Mouse (Mus musculus) liver, adult 2 months (tissue): Measurements from ENCODE around the gene Ptprb. TPM values are rescaled to one million over a fixed set of nuclear protein-coding genes. Genes with fewer than 3 reads are reported as not detected.
A peak's percentile ranks its signal among the peaks of the same experiment; 100 is the strongest.

Experiments
- DNase-seq: peaks from one replicate; pipeline ENCODE4 v3.0.0-alpha.2; 2011; ENCODE audit warnings: low read depth, low spot score; ENCODE audit errors: extremely low read depth
- H3K27ac ChIP-seq: fragments of 200-500 bp; replicated peaks from 2 replicates; pipeline ENCODE4 v1.5.1; 2012; ENCODE audit warnings: low read depth, mild to moderate bottlenecking, control low read depth, inconsistent platforms, low read length; ENCODE audit not compliant: insufficient read depth
- H3K27me3 ChIP-seq: fragments of 200-500 bp; 2 replicates; pipeline ENCODE4 v1.6.1; 2012; ENCODE audit warnings: mild to moderate bottlenecking, moderate library complexity, low read length, inconsistent platforms; ENCODE audit not compliant: control insufficient read depth, insufficient read depth
- H3K36me3 ChIP-seq: fragments of 200-500 bp; 2 replicates; pipeline ENCODE4 v1.6.1; 2012; ENCODE audit warnings: low read length, inconsistent platforms; ENCODE audit not compliant: control insufficient read depth, insufficient read depth
- H3K4me1 ChIP-seq: fragments of 200-500 bp; 2 replicates; pipeline ENCODE4 v1.6.1; 2011; ENCODE audit warnings: low read length; ENCODE audit not compliant: control insufficient read depth, insufficient read depth
- H3K4me3 ChIP-seq: fragments of 200-500 bp; 2 replicates; pipeline ENCODE4 v1.5.1; 2011; ENCODE audit warnings: low read depth, mild to moderate bottlenecking, control low read depth, low read length, moderate library complexity; ENCODE audit not compliant: insufficient read depth
- H3K79me2 ChIP-seq: fragments of 200-500 bp; 2 replicates; pipeline ENCODE4 v1.6.1; 2012; ENCODE audit warnings: inconsistent platforms, mild to moderate bottlenecking, low read length, moderate library complexity; ENCODE audit not compliant: control insufficient read depth, insufficient read depth
- H3K9ac ChIP-seq: fragments of 200-500 bp; 2 replicates; pipeline ENCODE4 v1.6.1; 2012; ENCODE audit warnings: low read depth, mild to moderate bottlenecking, control low read depth, inconsistent platforms, low read length
- CTCF ChIP-seq: fragments of 200-500 bp; IDR thresholded peaks from 2 replicates; pipeline ENCODE4 v1.5.1; 2011; ENCODE audit warnings: low read depth, low read length, control low read depth
- POLR2A ChIP-seq: fragments of 200-500 bp; IDR thresholded peaks from 2 replicates; pipeline ENCODE4 v1.6.1; 2011; ENCODE audit warnings: low read length, control low read depth; ENCODE audit not compliant: insufficient read depth; ENCODE audit errors: extremely low read depth
- WGBS: fragments of 180-500 bp; shearing (Covaris S2); methylation state at CpG from one replicate; pipeline ENCODE4 v1.1.7; 2018; 5-methylcytosine and 5-hydroxymethylcytosine counted together
- polyA plus RNA-seq: library from polyadenylated mRNA; depleted of rRNA; stranded (reverse); fragments of >200 nt; gene quantifications from 2 replicates; pipeline ENCODE4 v1.2.3, GENCODE M21; 2012; rRNA removed
- total RNA-seq: library from RNA; depleted of rRNA; stranded (reverse); fragments of >200 nt; gene quantifications from 2 replicates; pipeline ENCODE4 v1.2.3, GENCODE M21; 2014; rRNA removed

The Ptprb gene
- total RNA-seq (39.8 and 44.2 TPM in 2 replicates), polyA plus RNA-seq (5.1 and 5.9 TPM in 2 replicates)

GRCm38 (mm10) chr10:116275280-116275679 is at the start of gene Ptprb:
Gene Ptprb (plus strand): TSS chr10:116275523.
- peak within 1 kb of the TSS; percentile 91 for H3K27ac ChIP-seq
- H3K4me3 ChIP-seq, result peak within 1 kb of the TSS; percentile 47

GRCm38 (mm10) chr10:116235299-116235698 is 40.0 kb upstream of the Ptprb start:
- no peak overlapping the region for H3K4me3 ChIP-seq
- WGBS, result 52% methylated on average over 5 of the region's 5 CpGs
- H3K4me1 ChIP-seq, result no peaks in the 10 kb centered on the region
- no peak overlapping the region for H3K9ac ChIP-seq
- no peaks in the 10 kb centered on the region for H3K36me3 ChIP-seq
- no peak for TF ChIP-seq POLR2A
- no peak for TF ChIP-seq CTCF
- no peaks in the 10 kb centered on the region for H3K27me3 ChIP-seq
- DNase-seq, result no peak
- no peak overlapping the region for H3K27ac ChIP-seq
- no peaks in the 10 kb centered on the region for H3K79me2 ChIP-seq

More at GRCm38 (mm10) chr10:116275280-116275679, at the start of gene Ptprb:
- H3K36me3 ChIP-seq, result no peaks in the 10 kb centered on the region
- H3K9ac ChIP-seq, result peak within 1 kb of the TSS; percentile 75
- WGBS, result 53% methylated on average over 7 of the region's 7 CpGs
- no peaks in the 10 kb centered on the region for H3K27me3 ChIP-seq
- H3K79me2 ChIP-seq, result no peaks in the 10 kb centered on the region
- H3K4me1 ChIP-seq, result no peaks in the 10 kb centered on the region; the same call in 1 of the 2 replicates
- TF ChIP-seq CTCF (no peak), POLR2A (no peak)
- no peak for DNase-seq

GRCm38 (mm10) chr10:116242200-116242599 is 33.1 kb upstream of the Ptprb start:
- Histone ChIP-seq H3K27me3 (no peaks in the 10 kb centered on the region), H3K9ac (no peak overlapping the region), H3K4me3 (no peak overlapping the region), H3K36me3 (no peaks in the 10 kb centered on the region), H3K27ac (no peak overlapping the region), H3K4me1 (no peaks in the 10 kb centered on the region), H3K79me2 (no peaks in the 10 kb centered on the region)
- no peak for DNase-seq
- TF ChIP-seq CTCF (no peak), POLR2A (no peak)
- 54% methylated on average over 7 of the region's 7 CpGs for WGBS

GRCm38 (mm10) chr10:116243373-116243772 is 31.9 kb upstream of the Ptprb start:
- H3K36me3 ChIP-seq, result no peaks in the 10 kb centered on the region
- WGBS, result 35% methylated on average over 7 of the region's 7 CpGs
- TF ChIP-seq POLR2A (no peak), CTCF (no peak)
- no peak overlapping the region for H3K27ac ChIP-seq
- H3K79me2 ChIP-seq, result no peaks in the 10 kb centered on the region
- no peaks in the 10 kb centered on the region for H3K4me1 ChIP-seq
- no peak overlapping the region for H3K4me3 ChIP-seq
- no peak overlapping the region for H3K9ac ChIP-seq
- no peaks in the 10 kb centered on the region for H3K27me3 ChIP-seq
- no peak for DNase-seq

GRCm38 (mm10) chr10:116245632-116246031 is 29.7 kb upstream of the Ptprb start:
- no peak for DNase-seq
- H3K4me1 ChIP-seq, result no peaks in the 10 kb centered on the region
- H3K9ac ChIP-seq, result no peak overlapping the region
- H3K4me3 ChIP-seq, result no peak overlapping the region
- WGBS, result 65% methylated on average over 2 of the region's 2 CpGs
- no peaks in the 10 kb centered on the region for H3K79me2 ChIP-seq
- H3K36me3 ChIP-seq, result no peaks in the 10 kb centered on the region
- TF ChIP-seq CTCF (no peak), POLR2A (no peak)
- H3K27ac ChIP-seq, result no peak overlapping the region
- no peaks in the 10 kb centered on the region for H3K27me3 ChIP-seq

- no peak overlapping the region for H3K4me3 ChIP-seq
- WGBS, result 83% methylated on average over 7 of the region's 7 CpGs
These were observed 22.7 kb upstream of the Ptprb start for GRCm38 (mm10) chr10:116252668-116253067.

More at GRCm38 (mm10) chr10:116252668-116253067, 22.7 kb upstream of the Ptprb start:
- H3K27me3 ChIP-seq, result no peaks in the 10 kb centered on the region
- no peaks in the 10 kb centered on the region for H3K36me3 ChIP-seq
- no peaks in the 10 kb centered on the region for H3K79me2 ChIP-seq
- no peak for TF ChIP-seq CTCF
- no peak for TF ChIP-seq POLR2A
- no peak overlapping the region for H3K9ac ChIP-seq
- no peaks in the 10 kb centered on the region for H3K4me1 ChIP-seq
- no peak for DNase-seq
- no peak overlapping the region for H3K27ac ChIP-seq
